ENCODE assay signal across 15 mouse cellular contexts in genomic region chr17:71769564-71769963, GRCm38 (mm10). TPM values are rescaled to one million over a fixed set of nuclear protein-coding genes. Genes with fewer than 3 reads are reported as not detected.
DNase-seq lines count a peak whose midpoint lies in the region; ATAC-seq and TF ChIP-seq lines count a peak whose summit lies in the region.
"Had no signal": no experiment of that assay in that cellular context is flagged by ENCODE, and none has a peak within 500 bp of the region (broad histone marks: within the 10 kb centered on the region; RNA-seq: fewer than 3 reads in every experiment).

No protein-coding gene starts in this region.

- H3K27me3 ChIP-seq in embryonic facial prominence, embryonic 14.5 days (replicated peaks; ENCODE audit: control insufficient read depth, insufficient read depth, low read length) = no peaks in the 10 kb centered on the region
- no peaks in the 10 kb centered on the region for H3K27me3 ChIP-seq in hindbrain, embryonic 12.5 days
- H3K27me3 ChIP-seq in midbrain, embryonic 14.5 days (ENCODE audit: control insufficient read depth, insufficient read depth, low read length) = no peaks in the 10 kb centered on the region
- no peaks in the 10 kb centered on the region for H3K27me3 ChIP-seq in heart, embryonic 11.5 days (ENCODE audit: control insufficient read depth, insufficient read depth, low read length)
- H3K27me3 ChIP-seq: heart, embryonic 12.5 days had no signal

- peak; percentile 46 for DNase-seq in Muller cell, postnatal 12 days (ENCODE audit: inconsistent ontology term)
- DNase-seq in embryonic facial prominence, embryonic 14.5 days (ENCODE audit: low spot score) = peak; percentile 23
- DNase-seq in midbrain, embryonic 14.5 days = peak; percentile 53
- DNase-seq in adrenal gland, postnatal 10 days = no peak
- no peak for DNase-seq in lung, adult 2 months
- no peak for DNase-seq in ovary, adult 18-20 months (ENCODE audit: low spot score)
- DNase-seq: cerebellum, postnatal 14 days; gastrocnemius, adult 2 months had no signal

- ATAC-seq in embryonic facial prominence, embryonic 14.5 days (ENCODE audit: low read depth) = peak; percentile 55; the same call in 1 of the 2 replicates
- peak; percentile 61 for ATAC-seq in hindbrain, embryonic 12.5 days (ENCODE audit: low FRiP score)
- no peak for ATAC-seq in midbrain, embryonic 14.5 days (ENCODE audit: low FRiP score, low TSS enrichment)
- ATAC-seq in heart, embryonic 11.5 days (replicated peaks; ENCODE audit: insufficient number of reproducible peaks, low FRiP score, low TSS enrichment) = no peak

- no peak overlapping the region for H3K4me2 ChIP-seq in embryonic facial prominence, embryonic 14.5 days (ENCODE audit: low read depth, low read length)
- H3K4me2 ChIP-seq in hindbrain, embryonic 12.5 days (replicated peaks) = 0 out of 2 replicates have a peak overlapping the region, but pooled peaks have one; percentile 9
- no peak overlapping the region for H3K4me2 ChIP-seq in midbrain, embryonic 14.5 days (ENCODE audit: low read length)
- no peak overlapping the region for H3K4me2 ChIP-seq in heart, embryonic 11.5 days
- H3K4me2 ChIP-seq: heart, embryonic 12.5 days had no signal

- H3K27ac ChIP-seq in embryonic facial prominence, embryonic 14.5 days (replicated peaks; ENCODE audit: low read depth, low read length) = no peak overlapping the region
- no peak overlapping the region for H3K27ac ChIP-seq in hindbrain, embryonic 12.5 days
- no peak overlapping the region for H3K27ac ChIP-seq in midbrain, embryonic 14.5 days (replicated peaks; ENCODE audit: low read depth, low read length)
- no peak overlapping the region for H3K27ac ChIP-seq in heart, embryonic 11.5 days (ENCODE audit: low read depth, low read length)
- H3K27ac ChIP-seq: gastrocnemius, adult 2 months; kidney, postnatal 0 days had no signal

- H3K9me3 ChIP-seq in embryonic facial prominence, embryonic 14.5 days (ENCODE audit: control insufficient read depth, low read length) = no peaks in the 10 kb centered on the region
- no peaks in the 10 kb centered on the region for H3K9me3 ChIP-seq in hindbrain, embryonic 12.5 days (replicated peaks)
- H3K9me3 ChIP-seq in midbrain, embryonic 14.5 days (ENCODE audit: control insufficient read depth, low read length) = no peaks in the 10 kb centered on the region
- H3K9me3 ChIP-seq in heart, embryonic 11.5 days (replicated peaks; ENCODE audit: control insufficient read depth, low read length) = no peaks in the 10 kb centered on the region
- H3K9me3 ChIP-seq: heart, embryonic 12.5 days had no signal

- TF ChIP-seq POLR2A in lung, adult 2 months (IDR thresholded peaks at IDR 0.05; ENCODE audit: borderline replicate concordance, extremely low read depth, low read depth, low read length) = no peak

- WGBS in embryonic facial prominence, embryonic 14.5 days = 33% methylated on average over 6 of the region's 6 CpGs
- WGBS in hindbrain, embryonic 12.5 days = 7% methylated on average over 6 of the region's 6 CpGs
- WGBS in midbrain, embryonic 14.5 days = 8% methylated on average over 6 of the region's 6 CpGs
- WGBS in heart, embryonic 11.5 days (ENCODE audit: insufficient replicate concordance) = 58% methylated on average over 6 of the region's 6 CpGs
- 57% methylated on average over 6 of the region's 6 CpGs for WGBS in lung, adult 2 months

- TF ChIP-seq CTCF in lung, adult 2 months (IDR thresholded peaks at IDR 0.05; ENCODE audit: insufficient read depth, low read length) = no peak

- H3K9ac ChIP-seq in embryonic facial prominence, embryonic 14.5 days (ENCODE audit: low read depth, low read length) = no peak overlapping the region
- H3K9ac ChIP-seq in hindbrain, embryonic 12.5 days = no peak overlapping the region
- H3K9ac ChIP-seq in midbrain, embryonic 14.5 days (replicated peaks; ENCODE audit: low read length) = no peak overlapping the region
- no peak overlapping the region for H3K9ac ChIP-seq in heart, embryonic 11.5 days (ENCODE audit: low read depth, low read length)
- H3K9ac ChIP-seq: heart, embryonic 12.5 days had no signal

- H3K36me3 ChIP-seq in embryonic facial prominence, embryonic 14.5 days (ENCODE audit: control insufficient read depth, insufficient read depth, low read length) = no peaks in the 10 kb centered on the region
- H3K36me3 ChIP-seq in hindbrain, embryonic 12.5 days = no peaks in the 10 kb centered on the region
- no peaks in the 10 kb centered on the region for H3K36me3 ChIP-seq in midbrain, embryonic 14.5 days (ENCODE audit: control insufficient read depth, insufficient read depth, low read length)
- H3K36me3 ChIP-seq in heart, embryonic 11.5 days (ENCODE audit: control insufficient read depth, insufficient read depth, low read length) = no peaks in the 10 kb centered on the region
- H3K36me3 ChIP-seq: heart, embryonic 12.5 days had no signal

- no peaks in the 10 kb centered on the region for H3K4me1 ChIP-seq in embryonic facial prominence, embryonic 14.5 days (ENCODE audit: control insufficient read depth, insufficient read depth, low read length)
- H3K4me1 ChIP-seq in hindbrain, embryonic 12.5 days = peaks cover 10% of the 10 kb centered on the region; the same call in 1 of the 2 replicates
- peaks cover 4% of the 10 kb centered on the region; the same call in 1 of the 2 replicates for H3K4me1 ChIP-seq in midbrain, embryonic 14.5 days (ENCODE audit: control insufficient read depth, insufficient read depth, low read length)
- H3K4me1 ChIP-seq in heart, embryonic 11.5 days (ENCODE audit: control insufficient read depth, insufficient read depth, low read length) = no peaks in the 10 kb centered on the region
- H3K4me1 ChIP-seq in lung, adult 2 months (ENCODE audit: control insufficient read depth, insufficient read depth, low read length) = no peaks in the 10 kb centered on the region
- H3K4me1 ChIP-seq: heart, embryonic 12.5 days had no signal

- no peak overlapping the region for H3K4me3 ChIP-seq in embryonic facial prominence, embryonic 14.5 days (ENCODE audit: low read depth, low read length)
- H3K4me3 ChIP-seq in hindbrain, embryonic 12.5 days = no peak overlapping the region
- no peak overlapping the region for H3K4me3 ChIP-seq in midbrain, embryonic 14.5 days (replicated peaks; ENCODE audit: low read depth, low read length)
- no peak overlapping the region for H3K4me3 ChIP-seq in heart, embryonic 11.5 days (ENCODE audit: low read depth, low read length)
- no peak overlapping the region for H3K4me3 ChIP-seq in lung, adult 2 months (replicated peaks; ENCODE audit: extremely low read depth, low read depth, low read length)
- H3K4me3 ChIP-seq: gastrocnemius, adult 2 months; heart, embryonic 12.5 days had no signal

RNA-seq across cellular contexts. Expression of gene Clip4, which starts 1.3 kb away (rescaled TPM):
- polyA plus RNA-seq in embryonic facial prominence, embryonic 14.5 days (2014; fragmentation: Nextera tagmentation; extraction: Ambion mirVana) = 13.0 and 15.3 TPM in 2 replicates
- 7.5 and 9.2 TPM in 2 replicates for polyA plus RNA-seq in hindbrain, embryonic 12.5 days (2016; fragmentation: Nextera tagmentation; extraction: Ambion mirVana)
- polyA plus RNA-seq in midbrain, embryonic 14.5 days (2014; fragmentation: Nextera tagmentation; extraction: Ambion mirVana) = 12.2 and 15.8 TPM in 2 replicates
- 10 to 100 TPM; 13.9 to 24.7 TPM for total RNA-seq in adrenal gland, postnatal 10 days (2021)
- polyA plus RNA-seq in heart, embryonic 11.5 days (2014; fragmentation: Nextera tagmentation; extraction: Ambion mirVana) = 28.6 and 30.6 TPM in 2 replicates
- 14.7 and 25.9 TPM in 2 replicates for polyA plus RNA-seq in lung, adult 2 months (2012; rRNA removed)
- total RNA-seq: neutrophil, adult 5-6 weeks had no signal

RNA-seq across cellular contexts. Expression of gene Pcare, which starts 16.9 kb away (rescaled TPM):
- not detected in 2 replicates for polyA plus RNA-seq in embryonic facial prominence, embryonic 14.5 days (2014; fragmentation: Nextera tagmentation; extraction: Ambion mirVana)
- not detected in 2 replicates for polyA plus RNA-seq in hindbrain, embryonic 12.5 days (2016; fragmentation: Nextera tagmentation; extraction: Ambion mirVana)
- polyA plus RNA-seq in midbrain, embryonic 14.5 days (2014; fragmentation: Nextera tagmentation; extraction: Ambion mirVana) = not detected in 2 replicates
- not detected for total RNA-seq in adrenal gland, postnatal 10 days (2021)
- polyA plus RNA-seq in heart, embryonic 11.5 days (2014; fragmentation: Nextera tagmentation; extraction: Ambion mirVana) = not detected in 2 replicates
- 0.02 and 0.03 TPM in 2 replicates for polyA plus RNA-seq in lung, adult 2 months (2012; rRNA removed)
- total RNA-seq: gastrocnemius, adult 2 months; megakaryocyte progenitor cell, adult 5-6 weeks; neutrophil, adult 5-6 weeks had no signal
- polyA plus RNA-seq: C2C12; heart, embryonic 12.5 days; kidney, postnatal 0 days had no signal

Comparison
In these comparisons a context has a peak if more than half of its experiments do, and no peak if none do; other contexts are left out.
1. DNase-seq: peak in Muller cell, postnatal 12 days (single experiment), embryonic facial prominence, embryonic 14.5 days (single experiment) and midbrain, embryonic 14.5 days (single experiment); none in adrenal gland, postnatal 10 days (single experiment), lung, adult 2 months (single experiment) and ovary, adult 18-20 months (single experiment).
2. ATAC-seq: peak in embryonic facial prominence, embryonic 14.5 days (single experiment) and hindbrain, embryonic 12.5 days (single experiment); none in midbrain, embryonic 14.5 days (single experiment) and heart, embryonic 11.5 days (single experiment).